Mouse (Mus musculus): ENCODE measurements around the gene Larp1b. TPM values are rescaled to one million over a fixed set of nuclear protein-coding genes. Genes with fewer than 3 reads are reported as not detected.

The Larp1b gene
- total RNA-seq, 2 experiments from 2014 or later, result 67.6 to 68.4 TPM

DNA sequence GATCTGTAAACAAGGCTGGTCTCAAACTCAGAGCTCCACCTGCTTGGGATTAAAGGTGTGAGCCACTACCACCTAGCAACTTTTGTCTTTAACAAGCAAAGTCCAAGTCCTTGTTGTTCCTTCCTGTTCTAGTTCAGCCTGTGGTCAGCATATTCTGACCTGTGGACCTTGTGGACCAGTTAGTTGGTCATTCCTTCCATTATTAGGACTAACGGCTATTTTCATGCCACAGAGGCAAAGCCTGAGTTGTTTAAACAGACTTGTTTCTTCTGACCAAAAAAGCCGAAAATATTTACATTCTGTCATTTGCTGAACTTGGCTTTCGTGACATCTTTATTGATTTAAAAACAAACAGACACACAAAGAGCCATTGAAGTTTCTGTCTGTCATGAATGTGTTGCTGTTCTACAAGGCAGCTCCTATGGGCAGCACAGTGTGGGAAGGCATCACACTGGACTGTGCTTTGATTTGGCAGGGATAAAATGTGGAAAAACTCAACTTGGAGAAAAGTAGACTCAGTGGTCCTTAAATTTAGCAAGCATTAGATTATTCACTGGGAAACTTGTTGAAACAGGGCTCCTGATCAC, 68.5 kb downstream of the Larp1b start:
- intact Hi-C loops (cut with DNase I), result no loop called here
- no peak for DNase-seq

GRCm38 (mm10) chr3:41020687-41021086, 71.1 kb downstream of the Larp1b start:
- intact Hi-C loops (cut with DNase I), result no loop called here
- no peak for DNase-seq

GRCm38 (mm10) chr3:41021980-41022379, 72.4 kb downstream of the Larp1b start:
- peak in 1 of 2 experiments; percentile 5 for DNase-seq
- intact Hi-C loops (cut with DNase I), result no loop called here

DNA sequence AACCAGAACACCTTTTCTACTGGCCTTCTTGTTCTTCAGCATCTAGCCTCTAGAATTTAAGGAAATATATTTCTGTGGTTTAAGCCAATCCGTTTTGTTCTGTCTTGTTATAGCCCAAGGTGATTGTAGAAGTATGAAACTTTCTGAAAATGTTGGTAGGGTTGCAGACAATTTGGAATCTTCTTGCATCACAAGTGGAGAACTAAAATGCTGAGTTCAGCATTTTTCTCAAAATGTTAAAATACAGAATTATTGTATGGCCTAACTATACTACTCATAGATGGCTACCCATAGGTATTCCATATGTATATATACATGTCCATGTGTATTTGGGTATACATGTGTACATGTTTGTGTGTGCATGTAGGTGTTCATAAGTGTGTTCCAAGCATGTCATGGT, 81.1 kb downstream of the Larp1b start:
- intact Hi-C loops (cut with DNase I), result no loop called here
- no peak for DNase-seq

GRCm38 (mm10) chr3:41031286-41032210, 81.9 kb downstream of the Larp1b start:
- DNase-seq, result no peak
- intact Hi-C loops (cut with DNase I), result no loop called here

DNA sequence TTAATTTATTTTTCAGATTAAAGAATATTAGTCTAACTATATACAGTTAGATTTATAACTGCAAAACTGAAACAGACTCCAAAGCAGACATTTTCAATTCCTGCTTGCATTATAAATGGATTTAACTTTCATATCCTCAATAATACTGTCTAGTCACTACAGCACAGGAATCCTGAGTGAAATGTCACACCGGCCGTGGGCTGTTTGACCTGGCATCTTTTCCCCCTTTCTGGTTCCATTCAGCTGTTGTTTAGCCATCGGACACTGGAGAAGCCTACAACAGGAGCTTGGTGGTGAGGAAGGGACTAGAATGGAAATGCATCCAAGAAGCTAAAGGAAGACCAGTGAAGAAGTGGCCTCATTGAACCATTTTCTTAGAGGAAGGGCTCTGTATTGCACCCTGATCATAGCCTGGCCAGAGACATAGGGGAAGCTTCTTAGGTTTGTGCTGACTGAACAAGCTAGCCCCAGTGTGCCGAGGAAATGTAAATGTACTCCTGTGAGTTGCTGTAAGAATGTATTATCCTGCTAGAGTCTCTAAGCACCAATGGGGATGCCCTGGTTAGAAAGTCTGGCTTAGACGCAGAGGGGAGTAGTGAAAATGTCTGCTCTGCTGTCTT, 88.8 kb downstream of the Larp1b start:
- DNase-seq, result no peak
- intact Hi-C loops (cut with DNase I), result no loop called here

DNA sequence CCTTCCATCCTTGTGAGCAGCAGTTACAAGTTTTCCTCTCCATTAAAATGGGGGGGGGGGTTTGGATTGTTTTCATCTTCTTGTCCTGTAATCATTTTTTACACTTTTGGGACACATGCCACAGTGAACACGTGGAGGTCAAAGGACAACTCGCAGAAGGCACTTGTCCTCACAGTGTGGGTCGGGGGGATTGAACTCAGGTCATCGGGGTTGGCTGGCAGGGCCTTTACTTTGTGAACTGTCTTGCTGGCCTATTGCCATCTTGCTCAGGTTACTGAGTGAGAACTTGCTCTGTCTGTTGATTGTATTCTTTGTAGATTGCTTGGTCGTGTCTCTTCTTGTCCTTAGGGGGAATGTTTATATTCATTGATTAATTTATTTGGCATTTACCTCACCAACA, 91.6 kb downstream of the Larp1b start:
- intact Hi-C loops (cut with DNase I), result loop anchor here (10.0 kb wide), 1 partner anchor 124 kb away; no protein-coding TSS in a partner anchor
- DNase-seq, result no peak

DNA sequence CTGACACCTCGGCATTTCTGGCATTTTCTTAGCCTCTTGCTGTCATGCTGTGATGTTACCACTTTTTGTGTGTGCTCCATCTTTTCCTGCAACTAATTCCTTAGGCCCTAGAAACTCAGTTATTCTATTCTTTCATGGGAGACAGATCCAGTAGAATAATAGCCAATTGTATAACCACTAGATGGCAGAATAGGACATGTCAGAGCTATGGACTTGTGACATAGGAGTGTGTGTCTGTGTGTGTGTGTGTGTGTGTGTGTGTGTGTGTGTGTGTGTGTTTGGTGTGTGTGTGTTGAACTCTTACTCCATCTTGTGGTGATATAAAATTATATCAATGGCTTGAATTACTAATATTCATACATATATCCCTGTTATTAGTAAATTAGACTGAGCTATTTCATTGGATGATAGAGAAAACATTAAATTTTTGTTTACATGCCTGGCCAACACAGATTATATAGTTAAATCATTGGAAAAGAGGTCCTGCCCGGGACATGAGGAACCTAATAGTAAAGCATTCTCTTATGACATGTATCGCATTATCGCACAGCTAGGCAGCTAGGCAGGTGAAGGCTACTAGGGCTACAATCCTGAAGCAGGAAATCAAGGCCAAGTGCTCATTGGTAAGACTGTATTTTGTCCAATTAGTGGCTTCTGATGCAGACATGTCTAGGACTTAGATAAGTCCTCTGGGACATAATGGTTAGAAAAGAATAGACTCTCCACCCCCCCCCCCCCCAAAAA, 92.7 kb downstream of the Larp1b start:
- DNase-seq, result no peak
- intact Hi-C loops (cut with DNase I), result loop anchor here (10.0 kb wide), 1 partner anchor 122 kb away; no protein-coding TSS in a partner anchor

GRCm38 (mm10) chr3:41043756-41044354, 94.2 kb downstream of the Larp1b start:
- no peak for DNase-seq
- intact Hi-C loops (cut with DNase I), result loop anchor here (10.0 kb wide), 1 partner anchor 121 kb away; no protein-coding TSS in a partner anchor

GRCm38 (mm10) chr3:41047838-41048237, 98.2 kb downstream of the Larp1b start:
- intact Hi-C loops (cut with DNase I), result loop anchor here (10.0 kb wide), 1 partner anchor 117 kb away; no protein-coding TSS in a partner anchor
- DNase-seq, result no peak

DNA sequence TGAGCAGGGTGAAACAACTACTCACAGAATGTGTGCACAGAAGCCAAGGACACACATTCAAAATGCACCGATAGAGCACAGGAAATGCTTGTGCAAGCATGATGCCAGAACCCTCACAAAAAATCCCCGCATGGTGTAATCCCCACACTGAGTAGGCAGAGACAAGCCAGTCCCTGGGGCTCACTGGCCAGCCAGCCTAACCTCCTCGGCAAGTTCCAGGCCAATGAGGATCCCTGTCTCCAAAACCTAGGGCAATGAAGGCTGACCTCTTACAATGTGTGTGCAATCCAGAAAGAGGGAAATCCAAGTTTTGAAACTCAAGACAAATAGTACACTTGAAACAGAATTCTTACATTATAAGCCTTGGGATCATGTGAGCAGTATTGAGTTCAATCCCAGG, 103.7 kb downstream of the Larp1b start:
- no peak for DNase-seq
- intact Hi-C loops (cut with DNase I), result no loop called here

- no peak for DNase-seq
- intact Hi-C loops (cut with DNase I), result no loop called here
Measured at GRCm38 (mm10) chr3:41058395-41058794, 108.8 kb downstream of the Larp1b start.

DNA sequence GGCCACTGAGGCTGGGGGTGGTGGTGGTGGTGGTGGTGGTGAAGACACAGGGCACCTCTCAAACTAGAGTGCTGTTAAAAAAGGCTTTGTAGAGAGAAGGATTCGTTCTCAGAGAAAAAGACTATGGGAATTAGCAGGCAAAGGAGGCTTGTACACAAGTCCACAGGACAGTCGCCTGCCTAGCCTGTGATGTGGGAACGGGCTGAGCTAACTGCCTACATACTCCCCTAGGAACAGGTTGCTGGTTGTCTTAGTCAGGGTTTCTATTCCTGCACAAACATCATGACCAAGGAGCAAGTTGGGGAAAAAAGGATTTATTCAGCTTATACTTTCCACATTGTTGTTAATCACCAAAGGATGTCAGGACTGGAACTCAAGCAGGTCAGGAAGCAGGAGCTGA, 109.6 kb downstream of the Larp1b start:
- no peak for DNase-seq
- intact Hi-C loops (cut with DNase I), result no loop called here

- intact Hi-C loops (cut with DNase I), result no loop called here
- DNase-seq, result no peak
Measured at GRCm38 (mm10) chr3:41061831-41062565, 112.4 kb downstream of the Larp1b start.

GRCm38 (mm10) chr3:41062758-41063157, 113.1 kb downstream of the Larp1b start:
- intact Hi-C loops (cut with DNase I), result no loop called here
- no peak for DNase-seq

- intact Hi-C loops (cut with DNase I), result no loop called here
- DNase-seq, result no peak
Measured at GRCm38 (mm10) chr3:41065320-41065719, 115.7 kb downstream of the Larp1b start.

DNA sequence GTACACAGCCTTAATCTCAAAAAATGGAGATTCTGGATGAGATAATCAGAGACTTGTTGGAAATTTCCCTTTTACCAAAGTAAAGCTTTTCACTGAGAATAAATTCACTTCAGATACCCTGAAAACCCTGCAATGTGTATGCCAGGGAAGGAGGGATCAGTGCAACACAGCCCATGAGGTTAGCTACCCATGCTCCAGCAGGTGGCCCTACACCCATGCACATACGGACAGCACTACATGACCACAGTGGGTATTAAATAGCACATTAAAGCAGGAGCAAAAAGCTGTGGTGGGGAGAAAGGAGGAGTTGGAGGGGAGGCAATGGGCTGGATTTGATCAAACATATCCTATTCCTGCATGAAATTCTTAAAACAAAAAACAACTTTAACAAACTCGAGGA, 120.9 kb downstream of the Larp1b start:
- intact Hi-C loops (cut with DNase I), result no loop called here
- no peak for DNase-seq

DNA sequence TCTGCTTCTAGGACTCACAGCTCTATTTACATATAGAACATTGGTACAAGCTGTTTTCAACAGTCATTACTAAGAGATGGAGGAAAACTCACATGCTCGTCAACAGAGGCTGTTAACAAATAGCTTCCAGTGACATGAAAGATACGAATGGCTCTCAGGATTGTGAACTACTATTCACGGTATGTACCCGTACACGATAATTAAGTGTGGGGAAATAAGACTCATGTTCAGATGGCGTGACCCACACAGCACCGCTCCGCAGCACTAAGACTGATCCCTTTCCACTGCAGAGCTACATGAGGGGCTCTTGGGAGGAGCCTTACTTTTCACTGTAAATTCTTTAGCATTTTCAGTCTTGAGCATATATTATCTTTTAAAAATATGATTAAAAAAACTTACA, 125.7 kb downstream of the Larp1b start:
- no peak for DNase-seq
- intact Hi-C loops (cut with DNase I), result no loop called here

GRCm38 (mm10) chr3:41078673-41079072, 129.0 kb downstream of the Larp1b start:
- intact Hi-C loops (cut with DNase I), result no loop called here
- no peak for DNase-seq

Measured in heart, postnatal 36 days (tissue).